ENCODE assay signal across 8 mouse cellular contexts in genomic region chr3:83286975-83287405, GRCm38 (mm10).
DNase-seq lines count a peak whose midpoint lies in the region; ATAC-seq and TF ChIP-seq lines count a peak whose summit lies in the region.

No protein-coding gene starts in this region.

- TF ChIP-seq EP300 in lung, postnatal 0 days (IDR thresholded peaks at IDR 0.05), result no peak

- peak overlapping the region; percentile 82 for H3K4me2 ChIP-seq in hindbrain, embryonic 15.5 days
- peak overlapping the region; percentile 44 for H3K4me2 ChIP-seq in lung, postnatal 0 days (replicated peaks; ENCODE audit: low read depth, low read length)

- no peaks in the 10 kb centered on the region for H3K36me3 ChIP-seq in hindbrain, embryonic 15.5 days
- no peaks in the 10 kb centered on the region for H3K36me3 ChIP-seq in lung, postnatal 0 days (ENCODE audit: insufficient read depth, low read length)

- peak; percentile 76 for DNase-seq in ES-CJ7 (ENCODE audit: low read depth, low spot score)
- peak; percentile 5 for DNase-seq in cerebellum, adult 9-11 months
- DNase-seq in frontal cortex, postnatal 14 days (ENCODE audit: low spot score in 2 of 2), result peak; percentile 17 to 56
- DNase-seq in layer of hippocampus, postnatal 36 days, result peak; percentile 45 to 61
- peak; percentile 79 for DNase-seq in lung, postnatal 0 days (ENCODE audit: low spot score)
- DNase-seq in retina, postnatal 7 days (ENCODE audit: low read depth, low spot score), result peak; percentile 68

- peak; percentile 94 for ATAC-seq in hindbrain, embryonic 15.5 days (ENCODE audit: low FRiP score, low read depth)
- peak; percentile 62 for ATAC-seq in lung, postnatal 0 days
- no peak for ATAC-seq in activated CD4-positive, CD25-positive, alpha-beta regulatory T cell, adult 4 months

- H3K9ac ChIP-seq in hindbrain, embryonic 15.5 days, result peak overlapping the region; percentile 66
- no peak overlapping the region for H3K9ac ChIP-seq in lung, postnatal 0 days (replicated peaks; ENCODE audit: low read depth)

- H3K4me3 ChIP-seq in hindbrain, embryonic 15.5 days, result peak overlapping the region; percentile 56
- H3K4me3 ChIP-seq in lung, postnatal 0 days (ENCODE audit: low read depth, low read length), result peak overlapping the region; percentile 22

- H3K27me3 ChIP-seq in hindbrain, embryonic 15.5 days, result no peaks in the 10 kb centered on the region
- no peaks in the 10 kb centered on the region for H3K27me3 ChIP-seq in lung, postnatal 0 days (replicated peaks; ENCODE audit: insufficient read depth, low read length)

- H3K4me1 ChIP-seq in hindbrain, embryonic 15.5 days (replicated peaks), result no peaks in the 10 kb centered on the region
- H3K4me1 ChIP-seq in lung, postnatal 0 days (ENCODE audit: insufficient read depth, low read depth, low read length), result no peaks in the 10 kb centered on the region

- H3K27ac ChIP-seq in hindbrain, embryonic 15.5 days (replicated peaks), result peak overlapping the region; percentile 71
- no peak overlapping the region for H3K27ac ChIP-seq in lung, postnatal 0 days (ENCODE audit: low read length)

- no peaks in the 10 kb centered on the region for H3K9me3 ChIP-seq in hindbrain, embryonic 15.5 days
- H3K9me3 ChIP-seq in lung, postnatal 0 days (ENCODE audit: low read length), result no peaks in the 10 kb centered on the region

- TF ChIP-seq CTCF in lung, postnatal 0 days (IDR thresholded peaks at IDR 0.05), result peak; percentile 80

- 3% methylated on average over 11 of the region's 11 CpGs for WGBS in hindbrain, embryonic 15.5 days
- WGBS in lung, postnatal 0 days, result 6% methylated on average over 11 of the region's 11 CpGs

Comparison
In these comparisons a context has a peak if more than half of its experiments do, and no peak if none do; other contexts are left out.
1. DNase-seq: peak in every context shown above with its lines; median percentile 79 in lung, postnatal 0 days; 76 in ES-CJ7; 68 in retina, postnatal 7 days; 53 in layer of hippocampus, postnatal 36 days; 36 in frontal cortex, postnatal 14 days; 5 in cerebellum, adult 9-11 months.